Mouse (Mus musculus) neural tube, embryonic 11.5 days (tissue): ENCODE results near the gene Gm10260. TPM values are rescaled to one million over a fixed set of nuclear protein-coding genes. Genes with fewer than 3 reads are reported as not detected.

Experiments
- ATAC-seq: fragments of 200-750 bp; cut with Nextera tagmentation; 2 replicates; pipeline ENCODE4 v1.8.0; 2017; ENCODE audit warnings: moderate number of reproducible peaks, mild to moderate bottlenecking, moderate TSS enrichment, moderate library complexity; ENCODE audit not compliant: insufficient read depth, low FRiP score, low TSS enrichment
- DNase-seq: peaks from one replicate; pipeline ENCODE4 v3.0.0-alpha.2; 2015; ENCODE audit warnings: low spot score
- H3K27ac ChIP-seq: fragments of 300-500 bp; sonication (generic); 2 replicates; pipeline ENCODE4 v1.5.1; 2014; ENCODE audit warnings: low read depth, mild to moderate bottlenecking, low read length
- H3K27me3 ChIP-seq: fragments of 300-500 bp; sonication (generic); 2 replicates; pipeline ENCODE4 v1.6.1; 2014; ENCODE audit warnings: mild to moderate bottlenecking, low read length, mixed read lengths; ENCODE audit not compliant: control insufficient read depth, insufficient read depth
- H3K36me3 ChIP-seq: fragments of 300-500 bp; sonication (generic); 2 replicates; pipeline ENCODE4 v1.6.1; 2014; ENCODE audit warnings: mild to moderate bottlenecking, low read length, moderate library complexity, mixed read lengths; ENCODE audit not compliant: control insufficient read depth, insufficient read depth
- H3K4me1 ChIP-seq: fragments of 300-500 bp; sonication (generic); 2 replicates; pipeline ENCODE4 v1.6.1; 2014; ENCODE audit warnings: low read length, mixed read lengths; ENCODE audit not compliant: control insufficient read depth, insufficient read depth
- H3K4me2 ChIP-seq: fragments of 300-500 bp; sonication (generic); 2 replicates; pipeline ENCODE4 v1.6.1; 2014; ENCODE audit warnings: low read depth, mild to moderate bottlenecking, moderate library complexity
- H3K4me3 ChIP-seq: fragments of 300-500 bp; sonication (generic); 2 replicates; pipeline ENCODE4 v1.5.1; 2014; ENCODE audit warnings: low read depth, low read length
- H3K9ac ChIP-seq: fragments of 300-500 bp; sonication (generic); 2 replicates; pipeline ENCODE4 v1.6.1; 2014; ENCODE audit warnings: mild to moderate bottlenecking, low read length
- H3K9me3 ChIP-seq: fragments of 300-500 bp; sonication (generic); 2 replicates; pipeline ENCODE4 v1.6.1; 2016; ENCODE audit warnings: low read length; ENCODE audit not compliant: control insufficient read depth
- WGBS: fragments of 180-500 bp; shearing (Covaris S2); extraction: QIAGEN DNeasy Blood & Tissue Kit; methylation state at CpG from one replicate; pipeline ENCODE4 v1.1.7; 2014; 5-methylcytosine and 5-hydroxymethylcytosine counted together
- polyA plus RNA-seq: library from polyadenylated mRNA; unstranded; fragments of >200 nt; fragmentation: Nextera tagmentation; extraction: Ambion mirVana; gene quantifications from 2 replicates; pipeline ENCODE4 v1.2.1, GENCODE M21; 2014

Gm10260 gene
- polyA plus RNA-seq, 1 experiment from 2014 or later = 5.7 TPM

- 49% methylated on average over 3 of the region's 3 CpGs for WGBS
- ATAC-seq = no peak
- Histone ChIP-seq H3K27me3 (no peaks in the 10 kb centered on the region), H3K4me3 (no peak overlapping the region), H3K9ac (no peak overlapping the region), H3K4me1 (no peaks in the 10 kb centered on the region; the same call in 1 of the 2 replicates), H3K9me3 (no peaks in the 10 kb centered on the region), H3K27ac (no peak overlapping the region), H3K36me3 (no peaks in the 10 kb centered on the region), H3K4me2 (no peak overlapping the region)
- no peak for DNase-seq
Observed at GRCm38 (mm10) chr13:97776702-97777101, 16.3 kb upstream of the Gm10260 start.

DNA sequence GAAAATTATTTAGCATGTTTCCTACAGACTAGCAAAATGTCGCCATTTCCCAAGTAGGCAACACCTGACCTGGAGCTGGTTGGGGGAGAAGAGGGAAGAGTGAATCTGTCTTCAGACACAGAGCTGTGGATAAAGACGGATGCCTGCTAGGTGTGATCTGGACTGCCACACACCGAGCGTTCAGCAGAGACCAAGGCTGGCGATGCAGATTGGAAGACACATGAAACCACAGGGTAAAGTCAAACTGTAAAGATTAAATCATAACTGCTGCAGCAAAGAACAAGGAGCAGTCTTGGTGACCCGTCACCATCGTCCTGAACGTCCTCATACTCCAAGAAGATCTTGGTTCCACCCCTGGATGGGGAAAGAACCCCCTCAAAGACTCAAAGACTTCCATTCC, 15.5 kb upstream of the Gm10260 start:
- 91% methylated on average over 8 of the region's 8 CpGs for WGBS

GRCm38 (mm10) chr13:97774740-97775425, 14.5 kb upstream of the Gm10260 start:
- Histone ChIP-seq H3K27ac (peak overlapping the region; percentile 74), H3K4me3 (no peak overlapping the region), H3K4me1 (no peaks in the 10 kb centered on the region; the same call in 1 of the 2 replicates), H3K27me3 (no peaks in the 10 kb centered on the region), H3K4me2 (no peak overlapping the region), H3K9ac (no peak overlapping the region), H3K36me3 (no peaks in the 10 kb centered on the region), H3K9me3 (no peaks in the 10 kb centered on the region)
- WGBS = 40% methylated on average over 10 of the region's 10 CpGs
- peak; percentile 75 for DNase-seq
- peak; percentile 94 for ATAC-seq

More for the DNA sequence above, 15.5 kb upstream of the Gm10260 start:
- ATAC-seq (no peak), DNase-seq (no peak)
- Histone ChIP-seq H3K4me3 (no peak overlapping the region), H3K9me3 (no peaks in the 10 kb centered on the region), H3K36me3 (no peaks in the 10 kb centered on the region), H3K27me3 (no peaks in the 10 kb centered on the region), H3K4me1 (no peaks in the 10 kb centered on the region; the same call in 1 of the 2 replicates), H3K4me2 (no peak overlapping the region), H3K27ac (no peak overlapping the region), H3K9ac (no peak overlapping the region)

- Histone ChIP-seq H3K4me3 (no peak overlapping the region), H3K9ac (no peak overlapping the region), H3K27ac (no peak overlapping the region), H3K9me3 (no peaks in the 10 kb centered on the region), H3K4me2 (no peak overlapping the region), H3K4me1 (no peaks in the 10 kb centered on the region), H3K27me3 (no peaks in the 10 kb centered on the region), H3K36me3 (no peaks in the 10 kb centered on the region)
- DNase-seq (no peak), ATAC-seq (no peak)
- 93% methylated on average over 3 of the region's 3 CpGs for WGBS
Observed at GRCm38 (mm10) chr13:97769205-97769604, 8.8 kb upstream of the Gm10260 start.

DNA sequence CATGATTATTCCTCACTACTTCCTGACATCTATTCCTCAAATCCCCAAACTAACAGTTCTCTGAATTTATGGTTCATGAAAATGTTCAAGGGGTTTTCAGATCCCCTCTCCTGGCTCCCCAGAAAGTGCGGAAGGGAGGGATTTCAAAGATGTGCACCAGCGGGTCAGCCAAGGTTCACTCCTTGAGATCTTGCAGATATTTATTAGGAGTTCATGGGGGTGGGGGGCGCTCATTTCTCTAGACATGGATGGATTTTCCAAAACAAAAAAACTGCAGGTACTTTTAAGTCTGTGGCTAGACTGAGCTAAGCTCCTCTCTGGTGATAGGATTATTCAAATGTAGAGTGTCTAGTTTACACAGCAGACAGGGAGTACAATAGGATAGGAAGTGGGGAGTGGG, 8.4 kb upstream of the Gm10260 start:
- 80% methylated on average over 3 of the region's 3 CpGs for WGBS
- Histone ChIP-seq H3K4me2 (no peak overlapping the region), H3K27ac (no peak overlapping the region), H3K9me3 (no peaks in the 10 kb centered on the region), H3K9ac (no peak overlapping the region), H3K36me3 (no peaks in the 10 kb centered on the region), H3K4me3 (no peak overlapping the region), H3K4me1 (peaks cover under 1% of the 10 kb centered on the region; the same call in 1 of the 2 replicates), H3K27me3 (no peaks in the 10 kb centered on the region)
- ATAC-seq (no peak), DNase-seq (no peak)

DNA sequence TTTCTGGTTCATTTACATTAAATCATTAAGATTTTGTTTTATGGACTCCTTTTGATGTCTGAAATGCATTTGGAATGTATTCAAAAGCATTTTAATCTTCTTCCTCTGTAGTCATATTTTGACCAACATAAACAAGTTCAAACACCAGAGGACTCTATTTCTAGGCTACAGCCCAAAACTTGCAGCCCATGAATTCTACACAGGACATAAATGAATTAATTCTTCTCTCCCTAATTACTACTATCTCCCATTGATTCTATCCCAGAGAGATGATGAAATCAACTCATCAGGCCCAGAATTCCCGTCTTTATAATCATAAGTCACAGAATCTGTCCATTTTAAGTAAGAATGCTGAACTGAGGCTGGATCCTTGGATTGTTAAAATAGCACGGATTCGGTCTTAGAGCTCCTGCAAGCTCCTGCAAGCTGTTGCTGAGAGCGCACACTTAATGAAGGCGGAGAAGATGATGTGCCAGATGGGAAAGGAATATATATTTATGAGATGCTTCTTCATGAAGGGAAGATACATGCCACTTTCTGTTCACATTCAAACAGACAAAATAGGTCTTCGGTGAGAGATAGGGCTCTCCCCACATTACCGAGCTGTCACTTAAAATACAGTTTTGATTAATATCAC, 7.7 kb upstream of the Gm10260 start:
- no peak for DNase-seq

GRCm38 (mm10) chr13:97766600-97766999, 6.2 kb upstream of the Gm10260 start:
- H3K27ac ChIP-seq = no peak overlapping the region
- H3K9ac ChIP-seq = no peak overlapping the region
- DNase-seq (no peak), ATAC-seq (no peak)
- no peaks in the 10 kb centered on the region for H3K36me3 ChIP-seq
- no peak overlapping the region for H3K4me3 ChIP-seq
- no peaks in the 10 kb centered on the region for H3K9me3 ChIP-seq
- no peaks in the 10 kb centered on the region for H3K27me3 ChIP-seq
- 89% methylated on average over 3 of the region's 3 CpGs for WGBS
- peaks cover 5% of the 10 kb centered on the region; the same call in 1 of the 2 replicates for H3K4me1 ChIP-seq
- no peak overlapping the region for H3K4me2 ChIP-seq

More for the DNA sequence above, 7.7 kb upstream of the Gm10260 start:
- H3K36me3 ChIP-seq = no peaks in the 10 kb centered on the region
- H3K27me3 ChIP-seq = no peaks in the 10 kb centered on the region
- H3K4me1 ChIP-seq = peaks cover 5% of the 10 kb centered on the region; the same call in 1 of the 2 replicates
- H3K9me3 ChIP-seq = no peaks in the 10 kb centered on the region
- 81% methylated on average over 7 of the region's 7 CpGs for WGBS
- H3K4me3 ChIP-seq = no peak overlapping the region
- no peak overlapping the region for H3K9ac ChIP-seq
- no peak for ATAC-seq
- no peak overlapping the region for H3K27ac ChIP-seq
- H3K4me2 ChIP-seq = no peak overlapping the region

GRCm38 (mm10) chr13:97765913-97766312, 5.5 kb upstream of the Gm10260 start:
- H3K4me3 ChIP-seq = no peak overlapping the region
- H3K27ac ChIP-seq = no peak overlapping the region
- H3K9ac ChIP-seq = no peak overlapping the region
- no peak for DNase-seq
- ATAC-seq = no peak
- H3K27me3 ChIP-seq = no peaks in the 10 kb centered on the region
- no peaks in the 10 kb centered on the region for H3K36me3 ChIP-seq
- H3K9me3 ChIP-seq = no peaks in the 10 kb centered on the region
- H3K4me1 ChIP-seq = peaks cover 5% of the 10 kb centered on the region; the same call in 1 of the 2 replicates
- no peak overlapping the region for H3K4me2 ChIP-seq
- 86% methylated on average over 2 of the region's 2 CpGs for WGBS

- Histone ChIP-seq H3K9ac (no peak overlapping the region), H3K4me1 (peaks cover 5% of the 10 kb centered on the region; the same call in 1 of the 2 replicates), H3K36me3 (no peaks in the 10 kb centered on the region), H3K9me3 (no peaks in the 10 kb centered on the region), H3K4me3 (no peak overlapping the region), H3K27ac (no peak overlapping the region), H3K27me3 (no peaks in the 10 kb centered on the region), H3K4me2 (no peak overlapping the region)
- DNase-seq (no peak), ATAC-seq (no peak)
- WGBS = 73% methylated on average over 7 of the region's 7 CpGs
Observed at GRCm38 (mm10) chr13:97764067-97764466, 3.6 kb upstream of the Gm10260 start.
